Mouse (Mus musculus): ENCODE results near the gene Olfr54. TPM values are rescaled to one million over a fixed set of nuclear protein-coding genes. Genes with fewer than 3 reads are reported as not detected.

Olfr54 gene
- not detected in 2 replicates for polyA plus RNA-seq (2015; fragmentation: Nextera tagmentation; extraction: Ambion mirVana)

GRCm38 (mm10) chr11:51013936-51014335, at the start of gene Olfr54:
Gene Olfr54, plus strand, starts transcription at chr11:51014236.
- no peak for TF ChIP-seq CTCF (IDR thresholded peaks at IDR 0.05; ENCODE audit: low read depth)
- H3K27me3 ChIP-seq (replicated peaks; ENCODE audit: control insufficient read depth, insufficient read depth, low read length), result no peaks in the 10 kb centered on the region
- no peaks in the 10 kb centered on the region for H3K36me3 ChIP-seq (ENCODE audit: control insufficient read depth, insufficient read depth)
- no peaks in the 10 kb centered on the region for H3K9me3 ChIP-seq (ENCODE audit: control insufficient read depth)
- 64% methylated on average over 1 of the region's 1 CpGs for WGBS
- H3K9ac ChIP-seq (ENCODE audit: low read depth, low read length), result no peak within 1 kb of the TSS
- no peak within 1 kb of the TSS for H3K27ac ChIP-seq (ENCODE audit: low read depth, low read length)
- ATAC-seq, result no peak
- no peak within 1 kb of the TSS for H3K4me2 ChIP-seq (replicated peaks; ENCODE audit: low read depth)
- H3K4me1 ChIP-seq (replicated peaks; ENCODE audit: control insufficient read depth, insufficient read depth, low read length), result no peaks in the 10 kb centered on the region
- no peak within 1 kb of the TSS for H3K4me3 ChIP-seq (ENCODE audit: low read depth, low read length)

- no peaks in the 10 kb centered on the region for H3K9me3 ChIP-seq (ENCODE audit: control insufficient read depth)
- H3K36me3 ChIP-seq (ENCODE audit: control insufficient read depth, insufficient read depth), result no peaks in the 10 kb centered on the region
- 81% methylated on average over 2 of the region's 2 CpGs for WGBS
- no peak overlapping the region for H3K27ac ChIP-seq (ENCODE audit: low read depth, low read length)
- H3K27me3 ChIP-seq (replicated peaks; ENCODE audit: control insufficient read depth, insufficient read depth, low read length), result no peaks in the 10 kb centered on the region
- no peaks in the 10 kb centered on the region for H3K4me1 ChIP-seq (replicated peaks; ENCODE audit: control insufficient read depth, insufficient read depth, low read length)
- no peak for ATAC-seq
- no peak overlapping the region for H3K9ac ChIP-seq (ENCODE audit: low read depth, low read length)
- no peak overlapping the region for H3K4me3 ChIP-seq (ENCODE audit: low read depth, low read length)
- TF ChIP-seq CTCF (IDR thresholded peaks at IDR 0.05; ENCODE audit: low read depth), result no peak
- H3K4me2 ChIP-seq (replicated peaks; ENCODE audit: low read depth), result no peak overlapping the region
Measured at GRCm38 (mm10) chr11:50964886-50965285, 49.1 kb upstream of the Olfr54 start.

GRCm38 (mm10) chr11:50966230-50966629, 47.8 kb upstream of the Olfr54 start, which contains the start of gene Olfr1378:
Gene Olfr1378, plus strand, starts transcription at chr11:50966530.
- ATAC-seq, result no peak
- Histone ChIP-seq H3K4me2 (replicated peaks; ENCODE audit: low read depth) (no peak within 1 kb of the TSS), H3K9me3 (ENCODE audit: control insufficient read depth) (no peaks in the 10 kb centered on the region), H3K27me3 (replicated peaks; ENCODE audit: control insufficient read depth, insufficient read depth, low read length) (no peaks in the 10 kb centered on the region), H3K9ac (ENCODE audit: low read depth, low read length) (no peak within 1 kb of the TSS), H3K4me1 (replicated peaks; ENCODE audit: control insufficient read depth, insufficient read depth, low read length) (no peaks in the 10 kb centered on the region), H3K36me3 (ENCODE audit: control insufficient read depth, insufficient read depth) (no peaks in the 10 kb centered on the region), H3K4me3 (ENCODE audit: low read depth, low read length) (no peak within 1 kb of the TSS), H3K27ac (ENCODE audit: low read depth, low read length) (no peak within 1 kb of the TSS)
- 84% methylated on average over 11 of the region's 11 CpGs for WGBS
- TF ChIP-seq CTCF (IDR thresholded peaks at IDR 0.05; ENCODE audit: low read depth), result no peak

- Histone ChIP-seq H3K4me3 (ENCODE audit: low read depth, low read length) (no peak overlapping the region), H3K36me3 (ENCODE audit: control insufficient read depth, insufficient read depth) (no peaks in the 10 kb centered on the region), H3K4me2 (replicated peaks; ENCODE audit: low read depth) (no peak overlapping the region), H3K9ac (ENCODE audit: low read depth, low read length) (no peak overlapping the region), H3K27me3 (replicated peaks; ENCODE audit: control insufficient read depth, insufficient read depth, low read length) (no peaks in the 10 kb centered on the region), H3K9me3 (ENCODE audit: control insufficient read depth) (no peaks in the 10 kb centered on the region), H3K27ac (ENCODE audit: low read depth, low read length) (no peak overlapping the region), H3K4me1 (replicated peaks; ENCODE audit: control insufficient read depth, insufficient read depth, low read length) (no peaks in the 10 kb centered on the region)
- ATAC-seq, result no peak
- WGBS, result 65% methylated on average over 4 of the region's 4 CpGs
- TF ChIP-seq CTCF (IDR thresholded peaks at IDR 0.05; ENCODE audit: low read depth), result peak; percentile 23; the same call in 1 of the 2 replicates
Measured at GRCm38 (mm10) chr11:50977216-50977615, 36.8 kb upstream of the Olfr54 start.

GRCm38 (mm10) chr11:50981667-50982066, 32.4 kb upstream of the Olfr54 start, which contains the start of gene Olfr1377:
Gene Olfr1377, plus strand, starts transcription at chr11:50981967.
- no peak for TF ChIP-seq CTCF (IDR thresholded peaks at IDR 0.05; ENCODE audit: low read depth)
- WGBS, result 68% methylated on average over 5 of the region's 5 CpGs
- Histone ChIP-seq H3K4me1 (replicated peaks; ENCODE audit: control insufficient read depth, insufficient read depth, low read length) (no peaks in the 10 kb centered on the region), H3K4me2 (replicated peaks; ENCODE audit: low read depth) (no peak within 1 kb of the TSS), H3K36me3 (ENCODE audit: control insufficient read depth, insufficient read depth) (no peaks in the 10 kb centered on the region), H3K27me3 (replicated peaks; ENCODE audit: control insufficient read depth, insufficient read depth, low read length) (no peaks in the 10 kb centered on the region), H3K4me3 (ENCODE audit: low read depth, low read length) (no peak within 1 kb of the TSS), H3K9ac (ENCODE audit: low read depth, low read length) (no peak within 1 kb of the TSS), H3K27ac (ENCODE audit: low read depth, low read length) (no peak within 1 kb of the TSS), H3K9me3 (ENCODE audit: control insufficient read depth) (no peaks in the 10 kb centered on the region)
- ATAC-seq, result no peak

- Histone ChIP-seq H3K9me3 (ENCODE audit: control insufficient read depth) (no peaks in the 10 kb centered on the region), H3K4me1 (replicated peaks; ENCODE audit: control insufficient read depth, insufficient read depth, low read length) (no peaks in the 10 kb centered on the region), H3K9ac (ENCODE audit: low read depth, low read length) (no peak within 1 kb of the TSS), H3K4me3 (ENCODE audit: low read depth, low read length) (no peak within 1 kb of the TSS), H3K4me2 (replicated peaks; ENCODE audit: low read depth) (no peak within 1 kb of the TSS), H3K27ac (ENCODE audit: low read depth, low read length) (no peak within 1 kb of the TSS), H3K36me3 (ENCODE audit: control insufficient read depth, insufficient read depth) (no peaks in the 10 kb centered on the region), H3K27me3 (replicated peaks; ENCODE audit: control insufficient read depth, insufficient read depth, low read length) (no peaks in the 10 kb centered on the region)
- 61% methylated on average over 5 of the region's 5 CpGs for WGBS
- TF ChIP-seq CTCF (IDR thresholded peaks at IDR 0.05; ENCODE audit: low read depth), result no peak
- ATAC-seq, result no peak
Measured at GRCm38 (mm10) chr11:51003296-51003695, 10.7 kb upstream of the Olfr54 start, which contains the start of gene Olfr51. Gene Olfr51, plus strand, starts transcription at chr11:51003596.

GRCm38 (mm10) chr11:51011821-51012220, 2.2 kb upstream of the Olfr54 start:
- TF ChIP-seq CTCF (IDR thresholded peaks at IDR 0.05; ENCODE audit: low read depth), result no peak
- H3K36me3 ChIP-seq (ENCODE audit: control insufficient read depth, insufficient read depth), result no peaks in the 10 kb centered on the region
- H3K27me3 ChIP-seq (replicated peaks; ENCODE audit: control insufficient read depth, insufficient read depth, low read length), result no peaks in the 10 kb centered on the region
- 67% methylated on average over 5 of the region's 5 CpGs for WGBS
- no peak overlapping the region for H3K4me2 ChIP-seq (replicated peaks; ENCODE audit: low read depth)
- no peak overlapping the region for H3K4me3 ChIP-seq (ENCODE audit: low read depth, low read length)
- H3K27ac ChIP-seq (ENCODE audit: low read depth, low read length), result no peak overlapping the region
- no peaks in the 10 kb centered on the region for H3K9me3 ChIP-seq (ENCODE audit: control insufficient read depth)
- H3K4me1 ChIP-seq (replicated peaks; ENCODE audit: control insufficient read depth, insufficient read depth, low read length), result no peaks in the 10 kb centered on the region
- no peak overlapping the region for H3K9ac ChIP-seq (ENCODE audit: low read depth, low read length)
- no peak for ATAC-seq

Data from intestine, postnatal 0 days (tissue).